Mouse (Mus musculus): ENCODE results near the gene Ube2e3.
A peak's percentile ranks its signal among the peaks of the same experiment; 100 is the strongest.

Ube2e3 gene

GRCm38 (mm10) chr2:78882743-78883433 is 15.0 kb downstream of the Ube2e3 start:
- DNase-seq: no peak

GRCm38 (mm10) chr2:78886446-78886845 is 18.5 kb downstream of the Ube2e3 start:
- DNase-seq: no peak

- DNase-seq: no peak
These were observed 20.3 kb downstream of the Ube2e3 start for GRCm38 (mm10) chr2:78888190-78888589.

- DNase-seq: no peak
These were observed 27.3 kb downstream of the Ube2e3 start for GRCm38 (mm10) chr2:78895216-78895615.

GRCm38 (mm10) chr2:78905916-78906315 is 38.0 kb downstream of the Ube2e3 start:
- no peak for DNase-seq

GRCm38 (mm10) chr2:78911516-78911915 is 43.6 kb downstream of the Ube2e3 start:
- DNase-seq: no peak

- DNase-seq: no peak
These were observed 46.9 kb downstream of the Ube2e3 start for GRCm38 (mm10) chr2:78914861-78915260.

GRCm38 (mm10) chr2:78922980-78923674 is 55.2 kb downstream of the Ube2e3 start:
- DNase-seq: no peak

GRCm38 (mm10) chr2:78925807-78926206 is 57.9 kb downstream of the Ube2e3 start:
- no peak for DNase-seq

- no peak for DNase-seq
These were observed 59.7 kb downstream of the Ube2e3 start for GRCm38 (mm10) chr2:78927625-78928024.

- DNase-seq: no peak
These were observed 60.2 kb downstream of the Ube2e3 start for GRCm38 (mm10) chr2:78928080-78928479.

- DNase-seq: peak; percentile 49
These were observed 63.4 kb downstream of the Ube2e3 start for GRCm38 (mm10) chr2:78931358-78931757.

- DNase-seq: peak; percentile 72
These were observed 91.5 kb downstream of the Ube2e3 start for GRCm38 (mm10) chr2:78959451-78959850.

GRCm38 (mm10) chr2:78960288-78960687 is 92.4 kb downstream of the Ube2e3 start:
- DNase-seq: no peak

GRCm38 (mm10) chr2:78961023-78961422 is 93.1 kb downstream of the Ube2e3 start:
- DNase-seq: peak; percentile 73

- peak; percentile 45 for DNase-seq
These were observed 93.7 kb downstream of the Ube2e3 start for GRCm38 (mm10) chr2:78961580-78961979.

- DNase-seq: peak; percentile 32
These were observed 97.1 kb downstream of the Ube2e3 start for GRCm38 (mm10) chr2:78964995-78965394.

- peak; percentile 73 for DNase-seq
These were observed 97.5 kb downstream of the Ube2e3 start for GRCm38 (mm10) chr2:78965396-78965795.

GRCm38 (mm10) chr2:78970088-78970487 is 102.2 kb downstream of the Ube2e3 start:
- no peak for DNase-seq
